Mouse (Mus musculus) retina, adult 2 months (tissue): ENCODE data around the gene Asic2.

ENCODE experiments used
- DNase-seq: peaks from one replicate; pipeline ENCODE4 v3.0.0-alpha.2; 2012; ENCODE audit warnings: low read depth, low spot score

Asic2 gene

GRCm38 (mm10) chr11:80918332-80918731 lies 1049.9 kb downstream of the Asic2 start:
- DNase-seq, result no peak

- no peak for DNase-seq
Measured at GRCm38 (mm10) chr11:80917688-80918087, 1050.6 kb downstream of the Asic2 start.

GRCm38 (mm10) chr11:80913408-80914024 lies 1054.7 kb downstream of the Asic2 start:
- no peak for DNase-seq

GRCm38 (mm10) chr11:80912721-80913120 lies 1055.5 kb downstream of the Asic2 start:
- no peak for DNase-seq

GRCm38 (mm10) chr11:80907820-80908219 lies 1060.4 kb downstream of the Asic2 start:
- no peak for DNase-seq

GRCm38 (mm10) chr11:80906456-80906855 lies 1061.8 kb downstream of the Asic2 start:
- DNase-seq, result peak; percentile 22

GRCm38 (mm10) chr11:80904559-80904958 lies 1063.7 kb downstream of the Asic2 start:
- no peak for DNase-seq

- no peak for DNase-seq
Measured at GRCm38 (mm10) chr11:80903426-80903825, 1064.8 kb downstream of the Asic2 start.

GRCm38 (mm10) chr11:80902664-80903063 lies 1065.6 kb downstream of the Asic2 start:
- DNase-seq, result no peak

GRCm38 (mm10) chr11:80900555-80900954 lies 1067.7 kb downstream of the Asic2 start:
- no peak for DNase-seq

- DNase-seq, result no peak
Measured at GRCm38 (mm10) chr11:80895853-80896252, 1072.4 kb downstream of the Asic2 start.

GRCm38 (mm10) chr11:80889336-80890063 lies 1078.8 kb downstream of the Asic2 start:
- DNase-seq, result no peak

- DNase-seq, result no peak
Measured at GRCm38 (mm10) chr11:80887021-80887420, 1081.2 kb downstream of the Asic2 start.

GRCm38 (mm10) chr11:80886365-80886764 lies 1081.9 kb downstream of the Asic2 start:
- DNase-seq, result no peak

GRCm38 (mm10) chr11:80884521-80885231 lies 1083.6 kb downstream of the Asic2 start:
- DNase-seq, result no peak

GRCm38 (mm10) chr11:80882229-80882810 lies 1085.9 kb downstream of the Asic2 start:
- no peak for DNase-seq

GRCm38 (mm10) chr11:80878026-80878425 lies 1090.2 kb downstream of the Asic2 start:
- no peak for DNase-seq

- DNase-seq, result no peak
Measured at GRCm38 (mm10) chr11:80877131-80877651, 1091.1 kb downstream of the Asic2 start.

- DNase-seq, result no peak
Measured at GRCm38 (mm10) chr11:80872509-80873474, 1095.5 kb downstream of the Asic2 start.

GRCm38 (mm10) chr11:80868039-80868438 lies 1100.2 kb downstream of the Asic2 start:
- DNase-seq, result no peak

GRCm38 (mm10) chr11:80862941-80863340 lies 1105.3 kb downstream of the Asic2 start:
- no peak for DNase-seq
